Mouse (Mus musculus): ENCODE data around the gene Tmod4. TPM values are rescaled to one million over a fixed set of nuclear protein-coding genes. Genes with fewer than 3 reads are reported as not detected.

Gene Tmod4
- total RNA-seq, 2 experiments from 2014 or later: 17.3 to 24.5 TPM

DNA sequence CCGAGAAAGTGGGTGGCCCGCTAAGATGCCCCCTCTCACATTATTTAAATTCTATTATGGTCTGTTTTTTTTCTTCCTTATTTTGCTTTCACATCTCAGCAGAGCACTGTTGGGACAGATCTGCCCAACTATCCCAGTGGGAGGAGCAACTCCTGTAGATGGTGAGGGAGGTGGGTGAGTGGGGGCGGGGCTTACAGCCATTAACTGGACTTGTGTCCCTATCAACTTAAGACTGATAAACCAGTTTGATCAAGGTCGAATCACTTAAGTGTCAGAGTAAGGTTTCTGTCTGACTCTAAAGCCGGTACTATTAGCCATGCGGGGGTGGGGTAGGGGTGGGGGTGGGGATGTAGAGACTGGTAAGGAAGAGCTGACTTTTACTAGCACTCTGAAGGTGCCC is 10.7 kb downstream of the Tmod4 start:
- intact Hi-C loops (cut with DNase I): no loop called here
- DNase-seq (ENCODE audit: low spot score): peak; percentile 26

DNA sequence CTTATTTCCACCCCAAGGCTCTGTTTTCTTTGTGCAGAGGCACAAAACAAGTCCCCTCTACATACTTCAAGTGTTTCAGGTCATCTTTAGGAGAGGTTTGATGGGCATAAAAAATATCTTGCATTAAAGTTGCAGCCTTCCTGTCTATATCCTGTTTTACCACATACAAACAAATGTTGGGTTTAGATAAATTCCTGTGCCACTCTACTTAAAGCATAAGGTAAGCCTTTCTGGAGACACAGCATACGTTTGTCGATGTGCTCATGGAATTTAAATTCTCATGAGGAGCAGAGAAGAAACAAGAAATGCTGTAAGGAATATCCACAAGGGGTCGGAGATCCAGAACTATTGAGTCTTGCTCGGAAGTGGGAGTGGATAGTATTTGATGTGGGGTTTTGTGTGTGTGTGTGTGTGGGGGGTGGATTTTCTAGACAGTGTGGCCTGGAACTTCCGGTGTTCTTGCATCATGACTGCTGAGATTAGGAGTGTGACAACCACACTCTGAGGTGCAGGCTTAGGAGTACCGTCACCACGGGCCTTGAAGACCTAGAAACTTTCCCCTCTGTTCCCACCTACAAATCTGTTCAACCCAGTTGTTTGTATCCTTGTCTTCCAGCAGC is 11.3 kb downstream of the Tmod4 start:
- intact Hi-C loops (cut with DNase I): no loop called here
- DNase-seq (ENCODE audit: low spot score): no peak

DNA sequence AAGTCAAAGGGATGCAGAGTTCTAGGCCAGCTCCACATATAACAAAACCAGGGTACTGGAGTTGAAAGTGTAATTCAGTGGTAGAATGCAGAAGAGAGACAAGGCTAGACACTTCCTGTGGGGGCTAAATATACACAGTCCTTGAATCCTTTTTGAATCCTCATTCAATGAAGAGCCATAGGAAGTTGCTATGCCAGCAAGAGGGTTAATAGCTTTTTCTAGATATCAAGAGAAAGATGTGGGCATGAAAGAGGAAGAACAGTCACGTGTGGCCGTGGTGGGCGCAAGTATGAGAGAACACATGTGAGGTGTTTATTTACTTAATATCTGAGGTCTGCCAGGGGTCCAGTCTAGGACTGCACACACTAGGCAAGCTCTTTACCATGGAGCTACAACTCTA is 12.1 kb downstream of the Tmod4 start:
- intact Hi-C loops (cut with DNase I): no loop called here
- no peak for DNase-seq (ENCODE audit: low spot score)

DNA sequence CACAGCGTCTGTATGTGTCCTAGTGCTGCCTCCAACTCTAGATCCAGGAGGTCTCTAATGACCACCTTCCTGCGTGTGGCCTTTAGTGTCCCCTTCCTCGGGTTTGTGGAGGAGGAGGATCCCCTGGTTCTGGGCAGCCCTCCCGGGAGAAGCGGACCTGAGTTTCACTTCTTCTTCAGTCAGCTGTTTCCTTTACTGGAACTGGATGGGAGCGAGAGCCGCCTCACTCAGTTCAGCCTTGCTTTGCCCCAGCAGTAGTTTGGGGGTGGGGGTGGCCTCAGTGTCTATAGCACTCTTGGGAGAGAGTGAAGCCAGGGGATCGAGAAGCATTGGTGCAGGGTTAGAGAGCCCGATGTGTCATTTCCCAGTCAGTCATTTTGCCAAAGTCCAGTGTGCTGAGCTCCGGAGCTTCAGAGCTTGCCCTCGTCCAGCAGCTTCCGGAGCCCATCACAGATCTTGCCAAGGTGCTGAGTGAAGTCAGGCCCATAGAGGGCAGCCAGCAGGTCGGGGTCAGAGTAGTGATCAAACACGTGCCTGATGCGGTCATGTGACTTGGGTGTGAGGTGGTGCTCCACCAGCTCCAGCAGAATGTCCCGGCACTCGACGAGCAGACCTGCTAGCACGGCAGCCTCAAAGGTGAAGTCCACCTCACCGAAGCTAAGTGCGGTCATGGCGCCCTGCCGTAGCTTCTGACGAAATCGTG is 15.5 kb downstream of the Tmod4 start:
- DNase-seq (ENCODE audit: low spot score): no peak
- intact Hi-C loops (cut with DNase I): no loop called here

- no peak for DNase-seq (ENCODE audit: low spot score)
- intact Hi-C loops (cut with DNase I): no loop called here
Measured at GRCm38 (mm10) chr3:95140289-95140595, 16.0 kb downstream of the Tmod4 start.

DNA sequence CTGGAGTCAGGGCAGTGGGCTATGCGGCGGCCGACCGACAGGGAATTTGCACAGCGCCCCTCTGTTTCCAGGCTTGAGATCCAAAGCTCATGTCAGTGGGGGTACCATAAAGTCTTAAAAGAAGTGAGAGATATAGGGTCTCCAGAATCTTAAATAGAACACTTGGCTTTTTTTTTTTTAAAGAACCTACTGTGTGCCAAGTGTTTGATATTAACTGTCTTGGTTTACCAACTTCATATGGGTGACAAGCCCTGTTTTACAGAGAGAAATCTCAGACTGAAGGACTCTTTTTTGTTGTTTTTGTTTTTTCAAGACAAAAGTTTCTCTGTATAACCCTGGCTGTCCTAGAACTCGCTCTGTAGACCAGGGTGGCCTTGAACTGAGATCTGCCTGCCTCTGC is 16.5 kb downstream of the Tmod4 start:
- no peak for DNase-seq (ENCODE audit: low spot score)

GRCm38 (mm10) chr3:95141474-95141873 is 17.2 kb downstream of the Tmod4 start:
- no peak for DNase-seq (ENCODE audit: low spot score)
- intact Hi-C loops (cut with DNase I): no loop called here

More for the DNA sequence above, 16.5 kb downstream of the Tmod4 start:
- intact Hi-C loops (cut with DNase I): no loop called here

GRCm38 (mm10) chr3:95141952-95142616 is 17.8 kb downstream of the Tmod4 start, which contains the start of gene Tnfaip8l2:
TSS of gene Tnfaip8l2 (minus strand) at chr3:95142360.
- intact Hi-C loops (cut with DNase I): loop anchor here (1.0 to 2.0 kb wide), 3 partner anchors 32 to 121 kb away; partner anchors contain the start of gene Gabpb2
- no peak for DNase-seq (ENCODE audit: low spot score)

DNA sequence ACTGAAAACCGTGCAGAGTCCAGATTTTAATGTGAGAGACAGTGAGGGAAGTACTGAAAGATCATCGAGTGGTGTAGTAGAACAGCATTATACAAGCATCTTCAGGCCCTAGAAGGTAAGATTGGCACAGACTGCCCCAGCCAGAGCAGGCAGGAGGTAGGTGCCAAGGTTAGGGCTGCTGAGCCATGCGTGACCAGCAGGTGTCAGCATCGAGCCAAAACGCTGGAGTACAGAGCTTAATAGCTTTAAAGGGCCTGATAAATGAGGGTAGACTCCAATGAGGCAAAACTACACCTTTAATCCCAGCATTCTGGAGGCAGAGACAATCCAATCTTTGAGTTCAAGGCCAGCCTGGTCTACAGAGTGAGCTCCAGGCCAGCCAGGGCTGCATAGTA is 18.3 kb downstream of the Tmod4 start:
- intact Hi-C loops (cut with DNase I): loop anchor here (1.0 to 2.0 kb wide), 3 partner anchors 32 to 120 kb away; partner anchors contain the start of gene Gabpb2
- peak; percentile 70 for DNase-seq (ENCODE audit: low spot score)

DNA sequence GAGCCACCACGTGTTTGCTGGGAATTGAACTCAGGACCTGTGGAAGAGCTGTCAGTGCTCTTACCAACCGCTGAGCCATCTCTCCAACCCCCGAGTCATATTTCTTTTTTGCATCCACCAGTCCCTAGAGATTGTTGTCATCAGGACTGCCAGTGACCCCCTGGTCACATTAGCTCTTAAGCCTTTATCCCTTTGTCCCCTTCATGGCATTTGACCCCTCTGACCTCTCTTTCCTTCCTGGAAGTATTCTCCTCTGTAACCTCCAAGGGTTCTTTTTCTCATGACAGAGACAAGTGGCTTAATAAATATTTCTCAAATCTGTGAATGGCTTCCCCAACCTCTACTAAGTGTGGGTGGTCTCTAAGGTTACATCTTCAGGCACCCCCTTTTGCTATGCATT is 23.6 kb downstream of the Tmod4 start:
- intact Hi-C loops (cut with DNase I): no loop called here

GRCm38 (mm10) chr3:95153874-95154273 is 29.6 kb downstream of the Tmod4 start:
- DNase-seq (ENCODE audit: low spot score): no peak
- intact Hi-C loops (cut with DNase I): no loop called here

More for the DNA sequence above, 23.6 kb downstream of the Tmod4 start:
- DNase-seq (ENCODE audit: low spot score): no peak

DNA sequence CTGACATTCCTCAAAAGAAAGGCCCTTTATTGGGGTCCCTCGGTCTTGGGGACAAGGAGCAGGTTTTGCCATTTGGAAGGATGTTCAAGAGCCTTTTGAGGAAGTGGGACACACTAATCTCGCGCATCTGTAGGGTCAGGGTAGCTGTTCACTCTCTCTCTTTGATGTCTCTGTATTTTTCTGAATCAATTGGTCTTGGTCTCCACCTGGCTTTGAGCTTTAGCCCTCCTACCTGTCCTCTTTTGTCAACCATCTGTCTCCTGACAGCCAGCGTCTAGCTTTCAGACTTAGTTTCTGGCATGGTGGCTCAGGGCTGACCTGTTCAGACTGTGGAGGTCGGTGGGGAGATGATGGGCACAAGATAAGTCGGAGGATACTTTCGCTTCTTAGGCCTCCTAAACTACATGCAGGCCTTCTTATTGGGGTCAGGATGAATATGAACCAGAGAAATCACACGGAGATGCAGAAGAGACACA is 35.3 kb downstream of the Tmod4 start:
- intact Hi-C loops (cut with DNase I): no loop called here
- DNase-seq (ENCODE audit: low spot score): no peak

GRCm38 (mm10) chr3:95159987-95160963 is 36.0 kb downstream of the Tmod4 start, which contains the start of gene Sema6c:
TSS of gene Sema6c (plus strand) at chr3:95160457.
- intact Hi-C loops (cut with DNase I): no loop called here
- DNase-seq (ENCODE audit: low spot score): peak; percentile 84

GRCm38 (mm10) chr3:95161041-95161551 is 36.8 kb downstream of the Tmod4 start:
- DNase-seq (ENCODE audit: low spot score): no peak
- intact Hi-C loops (cut with DNase I): no loop called here

DNA sequence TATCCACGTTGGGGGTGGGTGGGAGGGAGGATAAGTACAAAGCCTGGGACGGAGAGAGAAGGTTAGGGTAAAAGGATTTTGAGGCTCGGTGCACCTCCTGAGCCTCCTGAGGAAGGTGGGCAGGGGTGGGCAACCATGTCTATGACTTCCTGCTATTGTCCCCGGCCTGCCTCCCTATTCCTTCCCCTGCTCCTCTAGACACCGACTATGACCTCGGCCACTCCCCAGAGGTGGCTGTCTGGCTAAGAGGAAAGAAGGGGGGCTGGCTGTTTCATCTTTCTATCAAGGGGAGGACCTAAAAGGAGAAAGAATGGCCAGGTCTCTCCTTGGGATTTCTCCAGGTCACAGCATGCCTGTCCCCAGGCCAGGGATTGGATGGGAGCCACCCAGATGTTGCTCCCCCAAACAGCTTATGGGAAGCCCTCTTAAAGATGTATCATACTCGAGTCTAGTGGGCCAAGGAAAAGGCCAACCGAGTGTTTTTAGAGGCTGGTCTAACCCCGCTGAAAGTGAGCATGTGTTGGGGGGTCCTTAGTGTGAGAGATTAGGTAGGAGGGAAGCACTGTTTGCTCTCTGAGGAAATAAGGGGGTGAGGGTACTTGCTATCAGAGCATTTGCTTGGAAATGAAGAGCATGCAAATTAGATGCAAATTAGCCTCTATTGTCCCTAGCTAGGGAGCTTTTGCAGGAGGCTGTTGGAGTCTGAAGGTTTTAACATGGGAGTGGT is 37.5 kb downstream of the Tmod4 start:
- intact Hi-C loops (cut with DNase I): no loop called here
- no peak for DNase-seq (ENCODE audit: low spot score)

DNA sequence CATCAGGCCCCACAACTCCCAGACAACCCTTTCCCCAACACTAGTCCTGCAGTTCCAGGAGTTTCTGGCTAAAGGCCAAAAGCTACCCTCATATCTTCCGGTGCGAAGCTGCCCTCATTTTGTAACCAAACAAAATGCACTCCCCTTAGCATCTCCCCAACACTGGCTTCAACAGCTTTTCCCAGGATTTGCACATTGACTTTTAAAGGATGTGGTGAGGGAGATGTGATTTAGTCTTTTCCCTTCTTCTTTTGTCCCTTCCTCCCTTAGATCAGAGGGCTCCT is 38.0 kb downstream of the Tmod4 start:
- intact Hi-C loops (cut with DNase I): no loop called here
- no peak for DNase-seq (ENCODE audit: low spot score)

DNA sequence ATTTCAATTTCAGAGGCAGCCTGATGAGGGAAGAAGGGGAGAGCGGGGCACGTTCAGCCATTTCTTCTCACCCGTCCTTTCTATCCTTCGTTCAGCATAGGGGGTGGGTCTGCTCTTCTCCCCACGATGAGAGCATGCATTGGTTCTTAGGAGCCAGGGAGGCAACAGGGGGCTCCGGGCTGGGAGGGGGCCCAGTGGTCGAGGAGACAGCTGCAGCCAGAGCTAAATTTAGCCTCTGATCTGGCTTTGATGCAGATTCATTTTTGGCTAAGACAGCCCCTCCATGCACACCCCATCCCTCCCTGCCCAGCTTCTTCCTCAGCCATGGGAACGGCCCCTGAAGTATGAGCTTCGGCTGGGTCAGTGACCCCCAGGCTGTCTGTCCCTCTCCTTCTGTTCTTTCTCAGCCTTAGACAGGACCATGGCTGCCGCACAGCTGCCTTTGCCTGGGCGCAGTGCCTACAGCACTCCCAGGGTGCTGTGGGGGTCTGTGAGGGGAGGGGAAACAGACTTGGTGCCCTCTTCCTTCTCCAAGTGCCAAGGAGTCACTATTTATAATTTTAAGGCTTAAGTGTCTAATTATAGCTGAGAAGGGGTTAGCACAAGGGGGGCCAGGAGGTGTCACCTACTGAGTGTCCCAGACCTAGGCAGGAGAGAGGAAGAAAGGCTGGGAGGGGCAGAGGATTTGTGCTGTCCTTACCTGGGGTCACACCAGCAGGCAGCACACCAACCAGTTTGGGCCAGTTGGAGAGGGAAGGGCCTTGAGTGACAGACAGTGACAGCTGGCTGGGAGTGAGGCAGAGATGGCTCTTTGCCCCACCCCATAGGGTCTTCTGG is 39.4 kb downstream of the Tmod4 start:
- DNase-seq (ENCODE audit: low spot score): no peak
- intact Hi-C loops (cut with DNase I): no loop called here

- no peak for DNase-seq (ENCODE audit: low spot score)
- intact Hi-C loops (cut with DNase I): no loop called here
Measured at GRCm38 (mm10) chr3:95164256-95164550, 39.9 kb downstream of the Tmod4 start.

- no peak for DNase-seq (ENCODE audit: low spot score)
- intact Hi-C loops (cut with DNase I): no loop called here
Measured at GRCm38 (mm10) chr3:95164840-95165239, 40.6 kb downstream of the Tmod4 start.

Data from heart, postnatal 25 days (tissue).